Mouse (Mus musculus) liver, embryonic 12.5 days (tissue): ENCODE measurements around the gene BC035044. TPM values are rescaled to one million over a fixed set of nuclear protein-coding genes. Genes with fewer than 3 reads are reported as not detected.
"Not testable (repeated sequence)": the region's sequence is repeated elsewhere in the genome, so short reads cannot be mapped to it uniquely, and the experiment has no call there.

Source experiments
- ATAC-seq: fragments of 200-750 bp; cut with Nextera tagmentation; 2 replicates; pipeline ENCODE4 v1.8.0; 2017; ENCODE audit warnings: moderate number of reproducible peaks, mild to moderate bottlenecking, moderate library complexity
- H3K27ac ChIP-seq: fragments of 300-500 bp; sonication (generic); 2 replicates; pipeline ENCODE4 v1.5.1; 2016; ENCODE audit warnings: mild to moderate bottlenecking
- H3K27me3 ChIP-seq: fragments of 300-500 bp; sonication (generic); replicated peaks from 2 replicates; pipeline ENCODE4 v1.6.1; 2016; ENCODE audit warnings: mild to moderate bottlenecking, moderate library complexity
- H3K36me3 ChIP-seq: fragments of 300-500 bp; sonication (generic); 2 replicates; pipeline ENCODE4 v1.6.1; 2016; ENCODE audit warnings: mild to moderate bottlenecking, moderate library complexity
- H3K4me1 ChIP-seq: fragments of 300-500 bp; sonication (generic); 2 replicates; pipeline ENCODE4 v1.6.1; 2016
- H3K4me2 ChIP-seq: fragments of 300-500 bp; sonication (generic); 2 replicates; pipeline ENCODE4 v1.6.1; 2016; ENCODE audit warnings: mild to moderate bottlenecking, moderate library complexity
- H3K4me3 ChIP-seq: fragments of 300-500 bp; sonication (generic); 2 replicates; pipeline ENCODE4 v1.5.1; 2016; ENCODE audit warnings: mild to moderate bottlenecking, moderate library complexity
- H3K9ac ChIP-seq: fragments of 300-500 bp; sonication (generic); 2 replicates; pipeline ENCODE4 v1.6.1; 2016; ENCODE audit warnings: mild to moderate bottlenecking, moderate library complexity
- H3K9me3 ChIP-seq: fragments of 300-500 bp; sonication (generic); replicated peaks from 2 replicates; pipeline ENCODE4 v1.6.1; 2016; ENCODE audit warnings: mild to moderate bottlenecking, moderate library complexity
- WGBS: fragments of 180-500 bp; shearing (Covaris S2); methylation state at CpG from one replicate; pipeline ENCODE4 v1.1.7; 2016; ENCODE audit not compliant: insufficient replicate concordance; 5-methylcytosine and 5-hydroxymethylcytosine counted together
- polyA plus RNA-seq: library from polyadenylated mRNA; unstranded; fragments of >200 nt; fragmentation: Nextera tagmentation; extraction: Ambion mirVana; gene quantifications from 2 replicates; pipeline ENCODE4 v1.2.1, GENCODE M21; 2016

BC035044 gene
- polyA plus RNA-seq, 1 experiment from 2014 or later: 6.3 TPM

DNA sequence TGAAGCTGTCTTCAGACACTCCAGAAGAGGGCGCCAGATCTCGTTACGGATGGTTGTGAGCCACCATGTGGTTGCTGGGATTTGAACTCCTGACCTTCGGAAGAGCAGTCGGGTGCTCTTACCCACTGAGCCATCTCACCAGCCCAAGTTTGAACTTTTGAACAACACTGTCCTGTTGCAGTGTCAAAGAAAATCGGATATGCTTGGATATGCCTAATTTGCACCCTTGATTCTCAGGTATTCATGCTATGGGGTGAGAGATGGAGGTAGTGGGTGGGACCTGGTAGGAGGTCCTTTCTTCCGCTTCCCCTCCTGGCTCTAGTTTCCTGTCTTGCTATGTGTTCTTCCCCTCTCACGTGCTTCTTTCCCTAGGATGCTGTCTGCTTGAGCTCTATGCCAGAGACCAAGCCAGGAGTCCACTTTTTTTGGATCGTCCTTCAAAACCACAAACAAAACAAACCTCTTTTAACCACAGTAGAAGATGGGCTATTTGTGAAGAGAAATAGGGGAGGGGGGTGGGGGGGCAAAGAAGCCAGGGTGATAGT is 44.9 kb downstream of the BC035044 start:
- no peak overlapping the region for H3K4me3 ChIP-seq
- H3K9me3 ChIP-seq: no peaks in the 10 kb centered on the region
- H3K27ac ChIP-seq: no peak overlapping the region
- 39% methylated on average over 7 of the region's 9 CpGs for WGBS
- peak; percentile 43 for ATAC-seq
- no peaks in the 10 kb centered on the region for H3K27me3 ChIP-seq
- H3K36me3 ChIP-seq: no peaks in the 10 kb centered on the region
- H3K4me1 ChIP-seq: peaks cover 34% of the 10 kb centered on the region
- no peak overlapping the region for H3K9ac ChIP-seq
- no peak overlapping the region for H3K4me2 ChIP-seq

DNA sequence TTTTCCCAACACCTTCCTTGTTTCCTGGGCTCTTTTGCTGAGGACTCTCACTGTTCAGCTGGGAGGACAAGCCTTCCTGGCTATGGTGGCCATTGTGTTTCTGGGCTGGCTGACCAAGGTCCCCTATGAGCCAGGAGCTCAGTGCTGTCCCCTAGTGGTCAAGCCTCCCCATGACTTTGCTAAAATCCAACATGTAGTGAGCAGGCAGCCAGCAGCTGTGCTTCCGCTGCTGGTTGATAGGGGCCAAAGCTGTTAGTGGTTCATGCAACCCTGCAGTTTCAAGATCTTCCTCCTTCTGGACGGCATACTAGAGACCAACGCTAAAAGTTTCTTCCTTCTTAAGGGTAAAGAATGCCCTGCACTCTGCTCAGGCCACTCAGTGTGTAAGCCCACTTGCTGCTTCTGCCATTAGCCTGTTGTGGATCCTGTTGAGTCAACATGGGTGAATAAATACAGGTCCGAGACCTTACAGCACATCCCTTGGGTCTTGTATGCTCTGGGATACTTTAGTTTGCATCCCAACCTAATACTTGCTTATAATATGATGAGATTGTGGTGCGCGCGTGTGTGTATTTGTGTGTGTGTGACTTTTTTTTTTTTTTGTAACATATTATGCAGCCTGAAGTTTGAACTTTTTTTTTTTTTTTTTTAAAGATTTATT is 45.5 kb downstream of the BC035044 start:
- peak overlapping the region; percentile 57 for H3K4me2 ChIP-seq
- no peaks in the 10 kb centered on the region for H3K36me3 ChIP-seq
- WGBS: 14% methylated on average over 7 of the region's 7 CpGs
- H3K4me1 ChIP-seq: peaks cover 34% of the 10 kb centered on the region
- peak overlapping the region; percentile 16 for H3K4me3 ChIP-seq
- ATAC-seq: peak; percentile 66
- no peak overlapping the region for H3K9ac ChIP-seq
- no peaks in the 10 kb centered on the region for H3K9me3 ChIP-seq
- no peaks in the 10 kb centered on the region for H3K27me3 ChIP-seq
- H3K27ac ChIP-seq: peak overlapping the region; percentile 83

GRCm38 (mm10) chr6:128844586-128845080 is 46.3 kb downstream of the BC035044 start:
- H3K4me2 ChIP-seq: peak overlapping the region; percentile 81

GRCm38 (mm10) chr6:128844131-128844530 is 46.8 kb downstream of the BC035044 start:
- H3K9ac ChIP-seq: no peak overlapping the region
- peak overlapping the region; percentile 81 for H3K4me2 ChIP-seq
- no peak overlapping the region for H3K27ac ChIP-seq
- H3K27me3 ChIP-seq: no peaks in the 10 kb centered on the region
- 41% methylated on average over 8 of the region's 8 CpGs for WGBS
- H3K4me3 ChIP-seq: peak overlapping the region; percentile 74; the same call in 1 of the 2 replicates
- no peak for ATAC-seq
- peaks cover 45% of the 10 kb centered on the region for H3K4me1 ChIP-seq
- H3K9me3 ChIP-seq: no peaks in the 10 kb centered on the region
- H3K36me3 ChIP-seq: no peaks in the 10 kb centered on the region

More at GRCm38 (mm10) chr6:128844586-128845080, 46.3 kb downstream of the BC035044 start:
- Histone ChIP-seq H3K9me3 (no peaks in the 10 kb centered on the region), H3K27ac (no peak overlapping the region), H3K27me3 (no peaks in the 10 kb centered on the region), H3K36me3 (no peaks in the 10 kb centered on the region), H3K9ac (no peak overlapping the region), H3K4me3 (no peak overlapping the region), H3K4me1 (peaks cover 40% of the 10 kb centered on the region)
- ATAC-seq: no peak
- 77% methylated on average over 5 of the region's 5 CpGs for WGBS

GRCm38 (mm10) chr6:128843479-128843992 is 47.4 kb downstream of the BC035044 start:
- peak; percentile 4; the same call in 1 of the 2 replicates for ATAC-seq
- peak overlapping the region; percentile 78 for H3K27ac ChIP-seq
- H3K36me3 ChIP-seq: no peaks in the 10 kb centered on the region
- peak overlapping the region; percentile 81 for H3K4me2 ChIP-seq
- no peaks in the 10 kb centered on the region for H3K27me3 ChIP-seq
- H3K4me1 ChIP-seq: peaks cover 45% of the 10 kb centered on the region
- H3K9me3 ChIP-seq: no peaks in the 10 kb centered on the region
- WGBS: under 1% methylated on average over 22 of the region's 22 CpGs
- peak overlapping the region; percentile 65 for H3K9ac ChIP-seq
- H3K4me3 ChIP-seq: peak overlapping the region; percentile 74

- no peaks in the 10 kb centered on the region for H3K36me3 ChIP-seq
- H3K27ac ChIP-seq: peak overlapping the region; percentile 78
- peak; percentile 68 for ATAC-seq
- H3K9ac ChIP-seq: peak overlapping the region; percentile 76
- H3K27me3 ChIP-seq: no peaks in the 10 kb centered on the region
- H3K4me3 ChIP-seq: peak overlapping the region; percentile 74
- peaks cover 45% of the 10 kb centered on the region for H3K4me1 ChIP-seq
- H3K9me3 ChIP-seq: no peaks in the 10 kb centered on the region
- peak overlapping the region; percentile 81 for H3K4me2 ChIP-seq
- whole genome bisulfite sequencing: under 1% methylated on average over 44 of the region's 44 CpGs
Observed at GRCm38 (mm10) chr6:128842945-128843478, 47.9 kb downstream of the BC035044 start.

- Histone ChIP-seq H3K4me1 (peaks cover 48% of the 10 kb centered on the region), H3K9me3 (no peaks in the 10 kb centered on the region), H3K4me3 (peak overlapping the region; percentile 74), H3K4me2 (peak overlapping the region; percentile 81), H3K27me3 (no peaks in the 10 kb centered on the region), H3K36me3 (no peaks in the 10 kb centered on the region), H3K9ac (peak overlapping the region; percentile 76), H3K27ac (peak overlapping the region; percentile 72)
- WGBS: 3% methylated on average over 20 of the region's 20 CpGs
- no peak for ATAC-seq
Observed at GRCm38 (mm10) chr6:128842356-128842944, 48.5 kb downstream of the BC035044 start.

GRCm38 (mm10) chr6:128841327-128842089 is 49.4 kb downstream of the BC035044 start:
- Histone ChIP-seq H3K9ac (no peak overlapping the region), H3K27me3 (no peaks in the 10 kb centered on the region), H3K4me1 (peaks cover 56% of the 10 kb centered on the region), H3K9me3 (no peaks in the 10 kb centered on the region), H3K36me3 (no peaks in the 10 kb centered on the region), H3K27ac (no peak overlapping the region), H3K4me3 (peak overlapping the region; percentile 74), H3K4me2 (peak overlapping the region; percentile 81)
- no peak for ATAC-seq
- 37% methylated on average over 4 of the region's 4 CpGs for WGBS

GRCm38 (mm10) chr6:128840669-128841068 is 50.3 kb downstream of the BC035044 start:
- ATAC-seq, H3K36me3 ChIP-seq, H3K27ac ChIP-seq, H3K9me3 ChIP-seq, H3K9ac ChIP-seq, H3K4me3 ChIP-seq, H3K4me2 ChIP-seq, H3K27me3 ChIP-seq: not testable (repeated sequence)
- 61% methylated on average over 3 of the region's 3 CpGs for WGBS
- peaks cover 63% of the 10 kb centered on the region for H3K4me1 ChIP-seq

GRCm38 (mm10) chr6:128839921-128840320 is 51.0 kb downstream of the BC035044 start:
- Histone ChIP-seq H3K27ac (peak overlapping the region; percentile 85; the same call in 1 of the 2 replicates), H3K4me3 (peak overlapping the region; percentile 80; the same call in 1 of the 2 replicates), H3K27me3 (no peaks in the 10 kb centered on the region), H3K36me3 (no peaks in the 10 kb centered on the region), H3K9me3 (no peaks in the 10 kb centered on the region), H3K4me2 (peak overlapping the region; percentile 86), H3K4me1 (peaks cover 61% of the 10 kb centered on the region), H3K9ac (peak overlapping the region; percentile 64; the same call in 1 of the 2 replicates)
- WGBS: 57% methylated on average over 7 of the region's 7 CpGs
- no peak for ATAC-seq

DNA sequence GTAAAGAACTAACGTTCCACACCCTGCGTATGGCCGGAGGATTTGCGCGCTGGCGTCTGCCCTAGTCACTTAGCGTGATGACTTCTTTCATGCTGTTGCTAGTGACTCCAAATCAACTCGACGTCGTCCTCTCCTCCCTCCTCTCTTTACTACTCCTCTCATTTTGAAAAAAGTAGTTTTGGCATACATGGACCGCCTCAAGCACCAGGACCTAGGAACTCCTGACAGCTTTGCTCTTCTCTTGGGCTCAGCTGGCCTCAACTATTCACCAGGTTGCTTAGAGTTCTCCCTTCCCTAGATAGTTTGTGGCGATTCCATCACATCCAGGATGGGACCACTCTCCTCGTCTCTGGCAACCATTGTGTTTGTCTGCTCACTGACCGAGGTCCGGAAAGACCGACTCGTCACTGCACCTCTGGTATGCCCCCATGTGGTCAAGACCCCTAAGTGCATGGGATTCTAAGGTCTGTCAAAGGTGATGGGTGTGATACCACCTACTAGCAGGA is 51.6 kb downstream of the BC035044 start:
- H3K27me3 ChIP-seq: no peaks in the 10 kb centered on the region
- H3K27ac ChIP-seq: peak overlapping the region; percentile 85
- under 1% methylated on average over 17 of the region's 17 CpGs for WGBS
- peak overlapping the region; percentile 64 for H3K9ac ChIP-seq
- no peaks in the 10 kb centered on the region for H3K36me3 ChIP-seq
- ATAC-seq: peak; percentile 40
- H3K4me1 ChIP-seq: peaks cover 56% of the 10 kb centered on the region
- H3K4me2 ChIP-seq: peak overlapping the region; percentile 86
- peak overlapping the region; percentile 80 for H3K4me3 ChIP-seq
- no peaks in the 10 kb centered on the region for H3K9me3 ChIP-seq
